Mouse (Mus musculus): Measurements from ENCODE around the gene 2210011C24Rik. TPM values are rescaled to one million over a fixed set of nuclear protein-coding genes. Genes with fewer than 3 reads are reported as not detected.
"Not testable (repeated sequence)": the region's sequence is repeated elsewhere in the genome, so short reads cannot be mapped to it uniquely, and the experiment has no call there.

The 2210011C24Rik gene
- total RNA-seq, 2 experiments from 2014 or later = not detected

DNA sequence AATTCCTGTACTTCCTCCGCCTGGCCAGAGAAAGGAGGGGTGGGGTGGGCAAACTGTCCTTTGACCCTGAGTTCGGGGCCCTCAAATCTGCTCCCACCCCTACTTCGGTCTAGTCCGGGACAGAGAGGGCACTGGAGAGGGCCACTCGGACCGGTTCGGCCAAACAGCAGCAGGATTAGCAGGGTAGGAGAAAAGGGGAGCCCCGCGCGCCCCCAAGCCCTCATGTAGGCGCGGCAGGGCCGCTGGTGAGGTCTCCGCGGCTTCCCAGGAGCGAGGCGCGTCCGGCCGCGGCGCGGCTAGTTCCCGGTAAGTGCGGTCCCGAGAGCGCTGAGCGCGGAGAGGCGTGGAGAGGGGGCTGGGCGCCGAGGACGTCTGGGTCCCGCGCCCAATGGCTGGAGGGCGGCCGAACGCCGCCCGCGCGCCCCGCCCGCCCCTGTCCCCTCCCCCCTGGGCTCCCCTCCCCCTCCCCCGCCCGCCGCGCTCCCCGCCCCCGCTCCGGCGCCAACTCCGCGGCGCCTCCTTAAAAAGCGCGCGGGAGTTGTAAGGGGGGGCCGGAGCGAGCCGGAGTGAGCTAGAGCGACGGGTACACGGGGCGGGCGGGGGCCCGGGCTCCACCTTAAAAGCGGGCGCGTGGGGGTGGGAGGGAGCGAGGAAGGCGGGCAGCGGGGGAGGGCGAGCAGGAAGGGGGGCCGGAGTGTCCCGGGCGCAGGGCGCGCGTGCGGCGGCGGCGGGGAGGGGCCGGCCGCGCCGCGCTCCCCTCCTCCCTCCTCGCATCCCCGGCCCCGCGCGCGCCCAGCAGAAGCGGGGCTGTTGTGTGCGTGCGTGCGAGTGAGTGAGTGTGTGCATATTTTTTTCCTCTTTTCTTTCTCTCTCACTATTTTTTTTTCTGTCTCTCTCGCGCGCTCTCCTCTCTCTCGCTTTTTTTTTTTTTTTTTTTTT, 15.1 kb downstream of the 2210011C24Rik start:
- peak; percentile 90 for DNase-seq
- intact Hi-C loops (cut with DNase I) = no loop called here

DNA sequence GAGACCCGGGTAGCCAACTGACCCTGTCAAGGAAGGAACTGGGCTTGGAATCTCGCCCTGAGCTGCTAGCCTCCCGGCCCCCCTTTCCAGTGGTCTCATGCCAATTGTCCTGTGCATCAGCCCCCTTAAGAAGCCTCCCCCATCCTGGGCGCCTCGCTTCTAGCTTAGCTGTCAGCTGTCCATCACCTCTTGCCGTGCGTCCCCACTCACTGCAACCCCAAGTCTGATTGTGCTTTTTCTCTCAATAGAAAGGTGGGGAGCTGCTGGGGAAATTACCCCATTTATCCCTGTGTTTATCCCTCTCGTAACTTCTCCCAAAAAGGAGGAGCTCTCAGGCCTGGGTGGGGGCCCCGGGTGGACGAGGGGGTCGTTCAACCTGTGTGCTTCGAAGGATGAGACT, 16.0 kb downstream of the 2210011C24Rik start:
- intact Hi-C loops (cut with DNase I) = no loop called here
- DNase-seq = no peak

DNA sequence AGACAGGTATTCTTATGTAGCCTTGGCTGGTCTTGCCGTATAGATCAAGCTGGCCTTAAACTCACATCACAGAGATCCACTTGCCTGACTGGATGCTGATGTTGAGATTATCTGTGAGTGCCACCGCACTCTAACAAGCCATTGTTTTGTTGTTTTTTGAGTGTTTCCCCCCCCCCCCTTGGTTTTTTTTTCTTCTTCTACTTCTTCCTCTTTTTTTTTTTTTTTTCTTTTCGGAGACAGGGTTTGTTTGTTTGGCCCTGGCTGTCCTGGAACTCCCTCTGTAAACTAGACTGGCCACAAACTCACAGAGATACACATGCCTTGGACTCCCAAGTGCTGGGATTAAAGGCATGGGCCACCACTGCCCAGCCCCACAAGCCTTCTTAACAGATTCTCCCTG, 17.9 kb downstream of the 2210011C24Rik start:
- DNase-seq = no peak
- intact Hi-C loops (cut with DNase I) = no loop called here

DNA sequence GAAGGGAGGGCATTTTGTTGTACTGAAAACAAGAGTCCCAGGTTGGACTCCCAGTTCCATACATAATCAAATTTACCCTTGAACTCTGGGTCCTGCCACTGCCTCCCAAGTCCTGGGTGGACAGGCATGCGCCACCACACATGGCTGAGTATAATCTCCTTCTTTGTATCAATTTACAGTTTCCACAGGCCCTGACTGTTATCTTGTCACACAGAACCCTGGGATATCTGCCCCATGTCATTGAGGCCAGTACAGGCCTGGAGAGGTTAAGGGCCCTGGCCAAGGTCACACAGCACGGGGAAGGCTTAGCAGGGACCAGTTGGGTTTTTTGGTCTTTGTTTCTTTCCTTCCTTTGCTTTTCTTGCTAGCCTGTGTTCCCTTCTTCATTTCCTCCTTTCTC, 19.5 kb downstream of the 2210011C24Rik start:
- intact Hi-C loops (cut with DNase I) = no loop called here
- no peak for DNase-seq

DNA sequence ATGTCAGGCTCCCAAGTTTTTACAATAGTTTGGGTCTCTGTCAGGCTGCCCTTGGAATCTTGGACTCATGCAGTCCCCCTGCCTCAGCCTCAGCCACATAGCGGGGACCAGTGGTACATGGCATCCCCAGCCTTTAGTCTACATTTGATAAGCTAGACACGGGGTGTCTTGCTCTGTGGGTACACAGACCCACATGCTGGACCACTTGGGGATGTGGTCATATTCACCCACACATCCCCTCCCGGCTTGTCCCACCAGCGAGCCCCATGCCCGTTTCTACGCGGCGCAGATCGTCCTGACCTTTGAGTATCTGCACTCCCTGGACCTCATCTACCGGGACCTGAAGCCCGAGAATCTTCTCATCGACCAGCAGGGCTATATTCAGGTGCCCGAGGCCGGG, 21.8 kb downstream of the 2210011C24Rik start:
- intact Hi-C loops (cut with DNase I) = no loop called here
- DNase-seq = no peak

DNA sequence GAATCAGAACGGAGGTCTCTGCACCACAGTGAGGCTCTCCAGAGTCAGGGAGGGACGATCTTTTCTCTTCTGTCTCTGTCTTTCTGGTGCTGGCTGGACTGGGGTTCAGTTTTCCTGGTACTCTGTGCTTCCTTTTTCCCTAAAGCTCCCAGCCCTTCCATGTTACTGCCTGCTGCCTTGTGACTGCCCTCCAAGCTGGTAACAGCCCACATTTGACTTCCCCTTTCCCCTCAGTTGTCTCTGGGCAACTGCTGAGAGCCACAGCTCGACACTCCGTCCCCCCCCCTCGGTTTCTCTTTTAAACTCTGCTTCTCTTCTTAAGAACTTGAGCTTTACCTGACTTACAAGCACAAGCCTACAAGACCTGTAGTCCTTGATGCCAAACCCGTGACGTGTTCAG, 22.7 kb downstream of the 2210011C24Rik start:
- intact Hi-C loops (cut with DNase I) = no loop called here
- DNase-seq = no peak

DNA sequence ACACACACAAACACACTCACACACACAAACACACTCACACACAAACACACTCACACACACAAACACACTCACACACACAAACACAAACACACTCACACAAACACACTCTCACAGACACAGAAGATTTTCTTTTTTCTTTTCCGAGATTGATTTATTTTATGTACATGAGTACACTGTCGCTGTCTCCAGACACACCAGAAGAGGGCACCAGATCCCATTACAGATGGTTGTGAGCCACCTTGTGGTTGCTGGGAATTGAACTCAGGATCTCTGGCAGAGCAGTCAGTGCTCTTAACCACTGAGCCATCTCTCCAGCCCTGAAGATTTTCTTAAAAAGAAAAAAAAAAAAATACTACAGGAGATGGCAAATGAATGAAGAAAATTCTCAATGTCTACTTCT, 28.7 kb downstream of the 2210011C24Rik start:
- intact Hi-C loops (cut with DNase I); DNase-seq: not testable (repeated sequence)

DNA sequence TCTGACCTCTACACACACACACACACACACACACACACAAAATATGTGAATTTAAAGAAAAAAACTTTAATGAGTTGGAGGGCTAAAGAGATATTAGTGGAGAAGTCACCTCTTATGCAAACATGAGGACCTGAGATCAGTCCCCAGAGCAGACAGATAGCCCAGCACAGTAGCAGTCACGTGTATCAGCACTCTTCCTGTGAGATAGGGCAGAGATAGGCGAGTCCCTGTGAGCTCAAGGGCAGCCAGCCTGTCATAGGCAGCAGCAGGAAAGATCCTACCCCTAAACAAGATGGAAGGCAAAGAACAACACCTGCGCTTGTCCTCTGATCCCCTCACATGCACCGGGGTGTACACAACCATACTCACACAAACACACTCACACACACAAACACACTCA, 29.5 kb downstream of the 2210011C24Rik start:
- DNase-seq = no peak
- intact Hi-C loops (cut with DNase I) = no loop called here

DNA sequence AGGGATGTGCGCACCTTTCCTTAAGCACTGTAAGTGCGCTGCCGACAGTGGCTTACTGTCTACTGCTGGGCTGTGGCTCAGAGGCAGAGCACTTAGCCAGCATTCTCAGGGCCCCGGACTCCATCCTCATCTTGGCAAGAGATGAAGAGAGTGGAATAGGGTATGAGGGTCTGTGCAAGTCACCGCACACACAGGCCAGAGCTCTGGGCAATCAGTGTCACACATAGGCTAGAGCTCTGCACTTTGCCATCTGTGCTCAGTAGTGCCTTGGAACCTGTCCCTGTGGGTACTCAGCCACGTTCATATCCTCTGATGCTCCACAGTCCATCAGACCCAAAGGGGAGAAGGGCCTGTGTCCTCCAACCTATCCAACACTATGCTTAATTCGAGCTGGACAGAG, 30.4 kb downstream of the 2210011C24Rik start:
- intact Hi-C loops (cut with DNase I) = no loop called here
- DNase-seq = no peak

DNA sequence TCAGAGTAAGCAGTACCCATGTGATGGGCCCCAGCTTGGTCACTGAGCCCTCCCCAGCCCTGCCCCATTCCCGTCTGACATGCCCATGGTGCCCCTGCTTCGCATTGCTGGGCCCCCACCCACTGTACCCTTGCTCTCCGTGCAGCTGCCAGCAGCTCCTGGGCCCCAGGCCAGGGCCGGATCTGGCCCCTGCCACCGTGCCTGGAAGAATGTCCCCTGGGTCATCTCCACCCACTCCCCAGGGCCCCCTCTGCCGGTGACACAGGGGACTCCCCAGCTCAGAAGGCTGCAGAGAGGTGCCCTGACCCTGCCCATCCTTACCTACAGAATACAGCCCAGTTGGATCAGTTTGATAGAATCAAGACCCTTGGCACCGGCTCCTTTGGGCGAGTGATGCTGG, 31.1 kb downstream of the 2210011C24Rik start:
- DNase-seq = no peak
- intact Hi-C loops (cut with DNase I) = no loop called here

DNA sequence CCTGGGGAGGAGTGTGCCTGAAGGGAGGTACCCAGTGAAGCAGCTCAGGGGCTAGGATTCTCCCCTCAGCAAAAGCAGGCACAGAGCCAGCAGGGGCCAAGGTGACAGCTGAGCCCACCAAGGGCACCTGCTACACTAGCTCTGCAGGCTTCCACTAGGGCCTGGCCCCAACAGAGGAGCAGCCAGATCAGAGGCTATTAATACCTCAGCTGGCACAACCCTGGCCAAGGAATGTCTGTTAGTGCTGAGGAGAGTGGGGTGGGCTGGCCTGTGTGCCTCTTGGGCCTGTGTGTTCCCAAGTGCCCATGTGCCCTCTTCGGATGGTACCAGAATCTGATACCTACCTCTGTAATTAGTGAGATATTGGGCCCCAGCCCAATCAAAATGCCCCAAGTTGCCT, 31.7 kb downstream of the 2210011C24Rik start:
- intact Hi-C loops (cut with DNase I) = no loop called here
- DNase-seq = no peak

DNA sequence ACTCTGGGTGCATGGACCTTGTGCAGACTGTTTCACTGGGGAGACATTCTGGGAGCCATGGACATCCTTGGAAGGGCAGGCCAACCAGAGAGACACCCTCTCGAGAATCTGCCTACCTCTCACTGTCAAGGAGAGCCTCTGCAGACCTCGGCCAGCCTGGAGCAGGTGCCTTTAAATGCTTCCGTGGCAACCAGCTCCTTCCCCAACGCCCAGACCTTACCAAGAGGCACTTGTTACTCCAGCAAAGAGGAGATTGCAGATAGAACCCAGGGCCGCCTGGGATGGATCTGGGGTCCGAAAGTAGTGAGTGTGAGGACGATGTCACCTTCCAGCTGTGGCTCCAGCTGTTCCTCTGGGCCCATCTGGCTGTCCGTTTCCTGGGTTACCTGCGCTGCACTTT, 33.8 kb downstream of the 2210011C24Rik start:
- no peak for DNase-seq
- intact Hi-C loops (cut with DNase I) = no loop called here

DNA sequence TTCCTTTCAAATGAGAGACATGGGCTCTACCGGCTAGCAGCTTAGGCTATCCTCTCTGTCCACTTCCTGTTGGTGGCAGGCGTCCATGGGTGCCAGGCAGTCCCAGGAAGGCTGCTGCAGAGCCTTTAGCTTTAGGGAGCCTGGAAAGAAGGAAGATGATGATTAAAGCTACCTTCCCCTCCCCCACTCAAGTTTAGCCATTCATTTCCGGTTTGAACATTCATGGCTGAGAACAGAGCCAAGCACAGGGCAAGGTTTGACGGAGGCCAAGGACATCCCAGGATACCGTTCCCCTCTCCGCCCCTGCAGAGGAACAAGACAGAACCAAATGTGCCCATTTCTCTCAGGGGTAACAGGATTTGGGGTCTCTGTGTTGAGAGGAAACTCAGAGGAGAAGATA, 34.3 kb downstream of the 2210011C24Rik start:
- DNase-seq = no peak
- intact Hi-C loops (cut with DNase I) = no loop called here

DNA sequence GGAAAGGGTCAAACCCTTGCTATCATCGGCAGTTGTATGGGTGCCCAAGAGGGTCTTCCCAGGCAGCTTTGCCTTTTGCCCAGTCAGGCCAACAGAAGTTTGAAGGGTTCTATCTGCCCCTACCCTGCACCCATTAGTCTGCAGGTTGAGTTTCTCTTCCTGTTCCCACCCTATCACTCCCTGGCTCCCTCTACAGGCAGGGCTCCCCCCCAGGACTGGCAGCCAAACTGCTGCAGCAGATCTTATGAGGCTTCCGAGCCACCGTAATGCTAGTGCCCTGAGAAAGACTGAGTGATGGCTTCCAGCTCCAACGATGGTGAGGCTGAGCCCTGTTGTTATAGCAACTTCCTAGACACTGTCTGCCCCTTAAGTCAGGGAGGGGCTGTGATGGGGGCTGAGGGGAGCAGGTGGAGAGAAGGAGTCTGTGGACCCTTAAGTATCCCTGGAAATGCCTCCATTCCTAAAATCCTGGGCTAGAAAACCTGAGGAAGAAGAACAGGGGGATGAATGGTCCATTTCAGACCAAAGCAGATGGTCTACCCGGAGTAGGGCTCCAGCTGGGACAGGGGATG, 35.1 kb downstream of the 2210011C24Rik start:
- no peak for DNase-seq
- intact Hi-C loops (cut with DNase I) = no loop called here

DNA sequence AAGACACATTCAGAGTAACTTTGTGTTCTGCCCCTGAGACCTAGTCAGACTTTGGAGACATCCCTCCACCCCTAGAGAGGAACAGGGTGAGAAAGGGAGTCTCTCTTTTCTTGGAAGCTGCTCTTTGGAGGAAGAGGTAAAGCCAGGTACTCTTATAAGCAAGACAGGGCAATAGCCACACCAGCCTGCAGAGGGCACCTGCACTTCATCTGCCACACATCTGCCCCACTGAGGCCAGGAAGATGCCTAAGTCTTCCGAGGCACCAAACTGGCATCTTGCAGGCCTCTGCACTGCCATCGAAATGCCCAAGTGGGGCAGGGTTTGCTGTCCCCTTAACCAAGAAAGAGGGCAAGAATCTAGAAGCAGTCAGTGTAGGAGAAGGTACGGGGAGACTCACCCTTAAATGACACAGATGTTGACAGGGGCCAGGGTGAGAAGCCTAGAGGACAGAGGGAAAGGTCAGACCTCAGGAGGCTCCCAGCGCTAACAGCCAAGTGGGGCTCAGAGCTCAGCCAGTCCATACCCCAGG, 35.8 kb downstream of the 2210011C24Rik start:
- intact Hi-C loops (cut with DNase I) = no loop called here
- no peak for DNase-seq

DNA sequence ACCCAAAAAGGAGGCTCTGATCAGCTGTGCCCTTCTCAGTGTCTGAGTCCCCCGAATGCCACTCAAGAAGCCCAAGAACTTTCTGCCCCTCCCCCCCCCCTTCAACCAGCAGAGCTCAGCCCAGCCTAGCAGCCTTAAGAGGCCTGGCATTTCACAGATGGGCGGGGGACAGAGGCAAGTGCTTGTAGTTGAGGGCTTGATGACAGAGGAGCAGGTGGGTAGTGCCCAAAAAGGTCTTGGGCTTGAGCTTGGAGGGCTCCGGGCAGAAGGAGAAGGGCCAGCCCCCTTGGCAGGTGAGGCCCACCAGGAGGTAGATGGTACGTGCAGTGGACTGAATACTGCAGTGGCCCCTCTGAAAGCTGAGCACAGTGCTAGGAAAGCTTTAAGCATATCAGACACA, 37.5 kb downstream of the 2210011C24Rik start:
- no peak for DNase-seq
- intact Hi-C loops (cut with DNase I) = no loop called here

DNA sequence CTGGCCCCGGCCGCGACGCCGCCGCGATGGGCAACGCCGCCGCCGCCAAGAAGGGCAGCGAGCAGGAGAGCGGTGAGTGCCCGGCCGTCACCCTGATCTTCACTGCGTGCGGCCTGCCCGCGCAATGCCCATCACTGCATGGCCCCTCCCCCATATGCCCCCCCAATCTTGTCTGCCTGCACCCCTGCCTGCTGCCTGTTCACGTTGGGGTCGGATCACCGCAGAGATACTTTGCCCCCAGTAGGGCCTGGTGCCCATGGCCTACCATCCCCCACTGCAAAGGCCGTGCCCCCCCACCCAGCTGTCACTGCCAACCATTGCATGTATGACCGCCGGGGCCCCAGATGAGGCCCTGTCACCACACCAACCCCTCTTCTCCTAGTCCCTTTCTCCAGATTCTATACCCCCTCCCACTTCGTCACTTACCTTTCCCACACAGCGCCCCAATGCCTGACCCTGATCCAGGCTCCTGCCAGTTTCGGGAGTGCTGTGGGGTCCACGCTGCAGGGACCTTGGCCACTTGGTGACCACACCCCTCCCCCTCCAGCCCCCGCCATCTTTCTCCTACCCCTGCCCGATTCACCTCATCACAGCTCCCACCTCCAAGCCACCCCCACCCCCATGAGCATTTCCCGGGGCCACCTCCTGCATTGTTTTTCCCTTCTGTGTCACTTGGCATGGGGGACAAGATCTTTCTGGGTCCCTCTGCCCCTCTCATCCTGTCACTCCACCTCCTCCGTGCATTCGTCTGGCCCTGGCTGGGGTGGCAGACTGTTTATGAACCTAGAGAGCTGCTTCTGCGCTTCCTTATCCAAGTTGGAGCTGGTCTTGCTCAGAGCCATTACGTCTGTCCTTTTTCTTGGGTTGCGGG, 38.6 kb downstream of the 2210011C24Rik start:
- intact Hi-C loops (cut with DNase I) = no loop called here

DNA sequence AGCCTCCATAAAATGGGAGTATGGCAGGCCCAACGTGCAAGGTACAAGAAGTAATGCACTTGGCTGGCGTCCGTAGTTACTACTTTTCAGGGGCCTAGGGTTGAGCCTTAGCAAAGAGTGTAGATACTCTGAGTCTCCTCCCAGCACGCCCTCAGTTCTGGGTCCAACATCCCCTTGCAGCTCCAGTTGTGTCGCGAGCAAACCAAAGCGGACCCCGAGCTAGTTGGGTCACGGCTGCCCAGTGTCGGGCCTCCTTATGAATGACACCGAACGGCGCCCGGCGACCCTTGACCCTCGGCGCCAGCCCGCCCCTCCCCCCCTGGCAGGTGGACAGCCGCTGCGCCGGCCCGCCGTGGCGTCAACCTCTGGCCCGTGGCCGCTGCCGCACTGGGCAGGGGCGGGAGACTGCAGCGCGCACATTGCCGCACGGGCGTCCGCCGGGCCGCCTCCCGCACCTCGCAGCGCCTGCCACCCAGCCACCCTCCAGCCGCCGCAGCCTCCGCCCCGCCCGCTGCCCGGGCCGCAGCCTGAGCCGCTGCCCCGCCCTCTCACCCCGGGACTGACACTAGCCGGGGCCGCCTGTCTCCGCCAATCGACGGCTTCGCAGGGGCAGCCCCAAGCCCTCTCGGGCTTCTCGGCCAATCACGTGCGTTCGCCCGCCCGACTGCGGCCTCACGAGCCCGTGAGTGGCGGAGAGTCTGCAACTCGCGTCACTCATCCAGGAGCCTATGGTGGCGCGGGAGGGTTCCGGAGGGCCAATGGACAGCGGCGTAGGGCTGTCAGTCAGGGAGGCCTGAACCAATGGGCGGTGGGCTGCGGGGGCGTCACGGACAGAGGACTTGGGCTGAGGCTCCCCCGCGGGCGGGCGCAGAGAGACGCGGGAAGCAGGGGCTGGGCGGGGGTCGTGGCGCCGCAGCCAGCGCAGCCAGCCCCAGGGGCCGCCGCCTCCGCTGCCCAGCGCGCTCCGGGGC, 39.5 kb downstream of the 2210011C24Rik start, which contains the start of gene Prkaca:
Gene Prkaca, plus strand, starts transcription at position 844 of the 971 bp plus-strand sequence.
- peak; percentile 99 for DNase-seq
- intact Hi-C loops (cut with DNase I) = no loop called here

More for the DNA sequence above, 38.6 kb downstream of the 2210011C24Rik start:
- DNase-seq = peak; percentile 59

DNA sequence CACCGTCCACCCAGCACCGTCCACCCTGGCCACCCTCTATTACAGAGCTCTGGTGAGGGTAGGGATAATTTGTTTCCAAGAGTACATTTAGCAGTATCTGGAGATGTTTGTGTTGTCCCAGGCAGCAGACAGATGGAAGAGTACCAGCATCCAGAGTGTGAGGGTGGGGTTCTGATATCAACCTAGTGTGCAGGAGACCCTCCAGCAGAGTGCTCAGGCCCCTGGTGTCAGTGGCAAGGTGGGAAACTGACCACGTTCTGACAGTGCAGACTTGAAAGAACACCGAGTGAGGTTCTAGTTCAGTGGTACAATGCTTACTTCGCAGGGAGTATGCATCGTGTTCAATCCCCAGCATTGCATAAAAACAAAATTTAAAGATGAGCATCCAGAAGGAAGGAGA, 40.3 kb downstream of the 2210011C24Rik start:
- intact Hi-C loops (cut with DNase I) = no loop called here

DNA sequence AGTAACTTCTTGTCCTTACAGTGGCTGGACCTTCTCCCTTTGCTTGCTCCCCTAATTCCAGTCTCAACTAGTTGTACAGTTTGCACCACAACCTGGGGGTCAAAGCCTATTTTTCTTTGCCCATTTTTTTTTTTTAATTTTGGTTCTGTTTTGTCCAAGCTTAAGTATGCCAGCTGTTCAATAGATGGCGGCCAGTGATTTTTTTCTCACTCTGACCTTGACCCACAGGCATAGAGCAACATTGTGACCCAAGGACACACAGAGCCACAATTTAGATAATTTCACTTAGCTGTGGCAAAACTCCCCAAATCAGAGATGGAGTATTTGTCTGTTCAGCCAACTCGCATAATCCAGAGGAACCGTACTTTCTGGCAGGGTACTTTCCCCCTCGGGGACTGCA, 40.9 kb downstream of the 2210011C24Rik start:
- no peak for DNase-seq

More for the DNA sequence above, 40.3 kb downstream of the 2210011C24Rik start:
- DNase-seq = no peak

More for the DNA sequence above, 40.9 kb downstream of the 2210011C24Rik start:
- intact Hi-C loops (cut with DNase I) = no loop called here
